Mouse (Mus musculus) embryonic facial prominence, embryonic 12.5 days (tissue): ENCODE results near the gene Cyb5d1. TPM values are rescaled to one million over a fixed set of nuclear protein-coding genes. Genes with fewer than 3 reads are reported as not detected.

Source experiments
- ATAC-seq: fragments of 200-750 bp; cut with Nextera tagmentation; 2 replicates; pipeline ENCODE4 v1.8.0; 2017; ENCODE audit not compliant: insufficient number of reproducible peaks, insufficient read depth, low FRiP score, low TSS enrichment
- H3K27ac ChIP-seq: fragments of 300-500 bp; sonication (generic); 2 replicates; pipeline ENCODE4 v1.5.1; 2016; ENCODE audit warnings: mild to moderate bottlenecking
- H3K27me3 ChIP-seq: fragments of 300-500 bp; sonication (generic); 2 replicates; pipeline ENCODE4 v1.6.1; 2016; ENCODE audit warnings: mild to moderate bottlenecking, moderate library complexity
- H3K36me3 ChIP-seq: fragments of 300-500 bp; sonication (generic); 2 replicates; pipeline ENCODE4 v1.6.1; 2016; ENCODE audit warnings: mild to moderate bottlenecking
- H3K4me1 ChIP-seq: fragments of 300-500 bp; sonication (generic); 2 replicates; pipeline ENCODE4 v1.6.1; 2016
- H3K4me2 ChIP-seq: fragments of 300-500 bp; sonication (generic); replicated peaks from 2 replicates; pipeline ENCODE4 v1.6.1; 2016; ENCODE audit warnings: mild to moderate bottlenecking, moderate library complexity
- H3K4me3 ChIP-seq: fragments of 300-500 bp; sonication (generic); 2 replicates; pipeline ENCODE4 v1.5.1; 2016; ENCODE audit warnings: mild to moderate bottlenecking
- H3K9ac ChIP-seq: fragments of 300-500 bp; sonication (generic); 2 replicates; pipeline ENCODE4 v1.6.1; 2016; ENCODE audit warnings: mild to moderate bottlenecking, moderate library complexity
- H3K9me3 ChIP-seq: fragments of 300-500 bp; sonication (generic); 2 replicates; pipeline ENCODE4 v1.6.1; 2016; ENCODE audit warnings: mild to moderate bottlenecking, moderate library complexity
- WGBS: fragments of 180-500 bp; shearing (Covaris S2); methylation state at CpG from one replicate; pipeline ENCODE4 v1.1.7; 2016; 5-methylcytosine and 5-hydroxymethylcytosine counted together
- polyA plus RNA-seq: library from polyadenylated mRNA; unstranded; fragments of >200 nt; fragmentation: Nextera tagmentation; extraction: Ambion mirVana; gene quantifications from 2 replicates; pipeline ENCODE4 v1.2.1, GENCODE M21; 2016

Gene Cyb5d1
- polyA plus RNA-seq, 1 experiment from 2014 or later, result 50.0 TPM

GRCm38 (mm10) chr11:69421131-69421977 is 25.9 kb upstream of the Cyb5d1 start:
- H3K4me1 ChIP-seq, result peaks cover 31% of the 10 kb centered on the region
- H3K4me3 ChIP-seq, result peak overlapping the region; percentile 8; the same call in 1 of the 2 replicates
- peaks cover 28% of the 10 kb centered on the region for H3K27me3 ChIP-seq
- no peaks in the 10 kb centered on the region for H3K9me3 ChIP-seq
- peak overlapping the region; percentile 14; the same call in 1 of the 2 replicates for H3K4me2 ChIP-seq
- no peak for ATAC-seq
- H3K27ac ChIP-seq, result no peak overlapping the region
- no peaks in the 10 kb centered on the region for H3K36me3 ChIP-seq
- WGBS, result 11% methylated on average over 25 of the region's 25 CpGs
- 0 out of 2 replicates have a peak overlapping the region, but pooled peaks have one; percentile 25 for H3K9ac ChIP-seq

GRCm38 (mm10) chr11:69420554-69421000 is 25.1 kb upstream of the Cyb5d1 start:
- Histone ChIP-seq H3K27me3 (peaks cover 28% of the 10 kb centered on the region), H3K9ac (peak overlapping the region; percentile 37; the same call in 1 of the 2 replicates), H3K9me3 (no peaks in the 10 kb centered on the region), H3K4me3 (peak overlapping the region; percentile 84), H3K36me3 (no peaks in the 10 kb centered on the region), H3K4me2 (peak overlapping the region; percentile 98), H3K4me1 (peaks cover 31% of the 10 kb centered on the region), H3K27ac (no peak overlapping the region)
- WGBS, result 7% methylated on average over 10 of the region's 10 CpGs
- no peak for ATAC-seq

- Histone ChIP-seq H3K4me1 (peaks cover 33% of the 10 kb centered on the region), H3K4me3 (peak overlapping the region; percentile 84), H3K36me3 (no peaks in the 10 kb centered on the region), H3K9me3 (no peaks in the 10 kb centered on the region), H3K4me2 (peak overlapping the region; percentile 98), H3K27ac (peak overlapping the region; percentile 99; the same call in 1 of the 2 replicates), H3K9ac (peak overlapping the region; percentile 37; the same call in 1 of the 2 replicates), H3K27me3 (peaks cover 28% of the 10 kb centered on the region)
- under 1% methylated on average over 31 of the region's 31 CpGs for WGBS
- no peak for ATAC-seq
Observed at GRCm38 (mm10) chr11:69419813-69420553, 24.6 kb upstream of the Cyb5d1 start.

GRCm38 (mm10) chr11:69419443-69419812 is 24.0 kb upstream of the Cyb5d1 start:
- Histone ChIP-seq H3K4me1 (peaks cover 39% of the 10 kb centered on the region), H3K27ac (peak overlapping the region; percentile 99), H3K4me2 (peak overlapping the region; percentile 98), H3K9ac (peak overlapping the region; percentile 37), H3K36me3 (no peaks in the 10 kb centered on the region), H3K9me3 (no peaks in the 10 kb centered on the region), H3K4me3 (peak overlapping the region; percentile 84), H3K27me3 (peaks cover 28% of the 10 kb centered on the region)
- WGBS, result under 1% methylated on average over 19 of the region's 19 CpGs
- no peak for ATAC-seq

DNA sequence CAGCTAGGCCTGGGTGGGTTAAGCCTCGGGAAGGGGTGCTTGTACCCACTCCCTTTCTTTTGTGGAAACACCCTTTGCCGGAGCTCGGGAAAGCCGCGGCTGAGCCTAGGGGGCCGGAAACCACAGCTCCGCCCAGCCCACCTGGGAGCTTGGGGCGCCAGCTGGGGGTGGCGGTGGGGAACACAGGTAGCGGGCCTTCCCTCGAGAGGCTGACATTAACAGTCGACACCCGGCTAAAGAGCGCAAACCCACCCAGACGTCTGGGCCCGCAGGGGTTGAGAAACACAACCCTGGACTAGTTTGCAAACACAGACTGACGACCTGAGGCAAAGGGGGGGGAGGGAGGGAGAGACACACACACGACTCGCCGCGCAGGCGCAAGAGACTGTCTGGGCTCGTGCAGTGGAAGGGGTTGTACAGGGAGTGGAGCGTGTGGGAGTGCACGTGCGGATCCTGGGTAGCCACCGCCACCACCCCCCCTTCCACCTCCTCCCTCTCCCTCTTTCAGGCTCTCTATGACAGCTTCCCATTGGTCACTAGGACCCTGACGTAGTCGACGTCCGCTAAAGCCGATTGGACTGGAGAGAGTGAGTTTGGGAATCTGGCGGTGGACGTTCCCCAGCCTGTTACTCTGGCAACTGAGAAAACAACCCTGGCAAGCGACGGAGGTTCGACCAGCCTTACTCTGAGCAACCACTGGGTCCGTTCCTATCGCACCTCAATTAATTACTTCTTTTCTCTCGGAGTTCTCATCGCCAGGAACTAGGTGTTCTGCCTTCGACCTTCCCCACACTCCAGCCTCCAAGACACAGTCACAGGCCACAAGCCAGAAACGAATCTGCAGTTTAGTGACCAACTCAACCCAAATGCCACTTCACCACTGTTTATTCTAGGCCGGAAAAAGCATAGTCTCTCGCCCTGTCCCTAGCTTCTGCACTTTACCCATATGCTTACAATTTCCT is 23.3 kb upstream of the Cyb5d1 start:
- H3K27ac ChIP-seq, result peak overlapping the region; percentile 99
- H3K9ac ChIP-seq, result peak overlapping the region; percentile 55
- peak overlapping the region; percentile 98 for H3K4me2 ChIP-seq
- WGBS, result under 1% methylated on average over 45 of the region's 45 CpGs
- ATAC-seq, result peak; percentile 89
- H3K27me3 ChIP-seq, result peaks cover 28% of the 10 kb centered on the region
- H3K4me3 ChIP-seq, result peak overlapping the region; percentile 84
- H3K9me3 ChIP-seq, result no peaks in the 10 kb centered on the region
- no peaks in the 10 kb centered on the region for H3K36me3 ChIP-seq
- peaks cover 45% of the 10 kb centered on the region for H3K4me1 ChIP-seq

- Histone ChIP-seq H3K27ac (peak overlapping the region; percentile 99), H3K4me1 (peaks cover 56% of the 10 kb centered on the region), H3K27me3 (peaks cover 22% of the 10 kb centered on the region), H3K9me3 (no peaks in the 10 kb centered on the region), H3K36me3 (peaks cover 4% of the 10 kb centered on the region), H3K4me3 (peak overlapping the region; percentile 84), H3K4me2 (peak overlapping the region; percentile 98), H3K9ac (peak overlapping the region; percentile 55)
- ATAC-seq, result peak; percentile 6; the same call in 1 of the 2 replicates
- WGBS, result under 1% methylated on average over 39 of the region's 39 CpGs
Observed at GRCm38 (mm10) chr11:69417449-69418384, 22.3 kb upstream of the Cyb5d1 start.

DNA sequence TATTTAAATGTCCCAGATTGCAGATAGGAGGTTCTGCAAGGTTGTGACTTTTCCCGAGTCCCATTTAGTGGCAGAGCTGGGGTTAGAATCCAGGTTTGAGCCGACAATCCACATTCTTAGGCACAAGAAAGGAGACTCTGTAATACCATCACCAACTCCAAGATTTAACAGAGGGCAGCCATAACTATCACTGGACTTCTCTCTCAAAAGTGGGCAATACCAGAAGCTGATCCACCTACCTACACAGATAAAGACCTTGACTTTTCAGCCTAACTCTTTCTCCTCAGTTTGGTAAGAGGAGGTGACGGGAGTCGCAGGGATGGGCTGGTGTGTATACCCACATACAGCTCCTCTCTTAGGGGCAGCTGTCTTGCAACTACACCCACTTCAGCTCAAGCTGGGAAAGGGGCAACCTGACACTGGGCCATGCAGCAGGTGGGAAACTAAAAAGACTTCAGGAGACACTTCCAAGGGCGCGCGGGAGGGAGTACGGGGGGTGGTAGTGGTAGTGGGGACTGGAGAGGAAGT is 21.6 kb upstream of the Cyb5d1 start:
- under 1% methylated on average over 8 of the region's 8 CpGs for WGBS
- H3K4me2 ChIP-seq, result peak overlapping the region; percentile 98

DNA sequence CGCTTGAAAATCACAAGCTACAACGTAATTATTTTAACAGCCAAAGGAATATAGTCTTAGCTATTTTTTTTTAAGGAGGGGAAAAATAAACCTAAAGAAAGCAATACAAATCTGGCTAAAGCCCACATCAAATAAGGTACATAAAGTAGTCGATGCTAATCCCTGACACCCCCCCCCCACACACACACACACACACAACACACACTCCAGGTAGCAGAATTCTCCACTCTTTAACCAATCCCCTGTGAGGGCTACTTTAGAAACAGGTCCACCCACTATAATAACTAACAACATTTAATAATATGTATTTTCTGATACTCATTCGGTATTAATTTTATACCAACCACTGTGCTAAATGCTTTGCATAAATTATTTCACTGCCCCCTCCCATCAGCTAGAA is 21.1 kb upstream of the Cyb5d1 start:
- 1% methylated on average over 4 of the region's 4 CpGs for WGBS
- H3K4me1 ChIP-seq, result peaks cover 65% of the 10 kb centered on the region
- ATAC-seq, result no peak
- H3K36me3 ChIP-seq, result peaks cover 8% of the 10 kb centered on the region
- H3K9me3 ChIP-seq, result no peaks in the 10 kb centered on the region
- peaks cover 11% of the 10 kb centered on the region for H3K27me3 ChIP-seq
- no peak overlapping the region for H3K9ac ChIP-seq
- H3K27ac ChIP-seq, result peak overlapping the region; percentile 99
- peak overlapping the region; percentile 84 for H3K4me3 ChIP-seq
- peak overlapping the region; percentile 98 for H3K4me2 ChIP-seq

More for the DNA sequence above, 21.6 kb upstream of the Cyb5d1 start:
- H3K27me3 ChIP-seq, result peaks cover 15% of the 10 kb centered on the region
- peaks cover 63% of the 10 kb centered on the region for H3K4me1 ChIP-seq
- H3K9ac ChIP-seq, result peak overlapping the region; percentile 55
- 0 out of 2 replicates have a peak, but pooled peaks have one; percentile 4 for ATAC-seq
- peak overlapping the region; percentile 99 for H3K27ac ChIP-seq
- H3K36me3 ChIP-seq, result peaks cover 8% of the 10 kb centered on the region
- H3K4me3 ChIP-seq, result peak overlapping the region; percentile 84
- no peaks in the 10 kb centered on the region for H3K9me3 ChIP-seq

DNA sequence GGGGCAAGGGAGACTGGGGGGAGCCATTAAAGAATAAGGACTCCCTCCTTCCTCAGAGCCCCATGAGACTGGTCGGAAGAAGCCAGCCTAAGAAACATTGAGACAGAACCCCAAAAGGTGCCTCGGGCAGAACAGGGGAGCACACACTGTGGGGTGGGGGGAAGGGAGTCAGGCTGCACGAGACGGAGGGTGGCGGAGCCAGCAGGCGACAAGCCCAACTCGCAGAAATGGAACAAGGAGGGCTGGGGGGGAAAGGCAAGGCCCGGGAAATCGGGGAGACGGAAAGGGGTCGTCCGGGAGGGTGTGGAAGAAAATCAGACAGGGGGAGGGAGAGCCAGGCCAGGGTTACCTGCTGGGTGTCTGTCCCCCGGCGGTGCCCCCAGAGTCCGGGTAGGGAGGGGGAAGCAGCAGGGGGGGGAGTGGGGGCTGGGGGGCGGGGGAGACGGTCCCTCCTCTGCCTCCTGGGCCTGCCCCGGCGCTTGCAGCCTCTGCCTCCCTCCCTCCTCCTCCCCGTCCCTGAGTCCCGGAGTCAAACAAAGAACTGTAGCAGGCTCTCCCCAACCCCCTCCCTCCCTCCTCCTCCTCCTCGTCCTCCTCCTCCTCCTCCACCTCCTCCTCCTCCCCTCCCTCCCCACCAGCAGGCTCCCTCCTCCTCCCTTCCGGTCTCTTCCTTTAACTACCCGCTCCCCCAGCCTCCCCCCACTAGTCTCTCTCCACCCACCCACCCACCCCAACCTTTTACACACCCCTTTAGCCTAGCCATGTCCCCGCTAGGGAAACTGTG is 20.4 kb upstream of the Cyb5d1 start:
- 0% methylated on average over 18 of the region's 25 CpGs for WGBS
- Histone ChIP-seq H3K4me3 (peak overlapping the region; percentile 84), H3K27ac (peak overlapping the region; percentile 99), H3K9ac (peak overlapping the region; percentile 98), H3K27me3 (peaks cover 4% of the 10 kb centered on the region), H3K36me3 (peaks cover 8% of the 10 kb centered on the region), H3K9me3 (no peaks in the 10 kb centered on the region), H3K4me1 (peaks cover 60% of the 10 kb centered on the region), H3K4me2 (peak overlapping the region; percentile 98)
- ATAC-seq, result no peak
